Mouse (Mus musculus) G1E (cell line): ENCODE measurements at regions not wholly inside any gene's neighbourhood (a gene's known extent, or its start where the extent isn't known, plus 50 kb on each side); places are given as distances from the start of the nearest gene placed in this dataset.

Experiments
- ATAC-seq: 2 replicates; pipeline ENCODE4 v1.8.0; 2016; ENCODE audit warnings: mild to moderate bottlenecking; ENCODE audit not compliant: insufficient number of reproducible peaks, poor library complexity, low FRiP score, severe bottlenecking; ENCODE audit errors: extremely low read depth
- DNase-seq: peaks from one replicate; pipeline ENCODE4 v3.0.0; 2012; ENCODE audit warnings: low spot score
- H3K27me3 ChIP-seq: 2 replicates; pipeline ENCODE4 v1.6.1; 2012; ENCODE audit warnings: mild to moderate bottlenecking, low read length, inconsistent platforms; ENCODE audit not compliant: insufficient read depth
- H3K36me3 ChIP-seq: replicated peaks from 2 replicates; pipeline ENCODE3; 2012; ENCODE audit warnings: mild to moderate bottlenecking, inconsistent platforms
- H3K4me1 ChIP-seq: 2 replicates; pipeline ENCODE4 v1.6.1; 2012; ENCODE audit warnings: low read depth, low read length, inconsistent platforms, mixed read lengths; ENCODE audit not compliant: insufficient read depth
- H3K4me3 ChIP-seq: 2 replicates; pipeline ENCODE4 v1.5.1; 2012; ENCODE audit warnings: low read depth, mild to moderate bottlenecking, inconsistent platforms, low read length, moderate library complexity, mixed read lengths
- H3K9me3 ChIP-seq: replicated peaks from 2 replicates; pipeline ENCODE4 v1.6.1; 2012; ENCODE audit warnings: inconsistent platforms
- CTCF ChIP-seq: IDR thresholded peaks from 2 replicates; pipeline ENCODE4 v1.5.1; 2012; ENCODE audit warnings: low read depth, low read length, inconsistent platforms, mixed read lengths
- GATA1 ChIP-seq: IDR thresholded peaks from 2 replicates; pipeline ENCODE4 v1.6.1; 2012; ENCODE audit warnings: borderline replicate concordance, low read length, inconsistent platforms, mixed read lengths
- GATA2 ChIP-seq: IDR thresholded peaks from 2 replicates; pipeline ENCODE4 v1.6.1; 2012; ENCODE audit warnings: low read depth, low read length, inconsistent platforms, borderline replicate concordance
- POLR2AphosphoS5 ChIP-seq: IDR thresholded peaks from 2 replicates; pipeline ENCODE4 v1.6.1; 2012; ENCODE audit warnings: low read depth, low read length, inconsistent platforms; ENCODE audit not compliant: insufficient replicate concordance
- TAL1 ChIP-seq: conservative IDR thresholded peaks from 2 replicates; pipeline ENCODE4 v1.6.1; 2012; ENCODE audit warnings: low read depth, low read length, inconsistent platforms, mixed read lengths

- DNase-seq (no peak), ATAC-seq (no peak)
- H3K9me3 ChIP-seq: peaks cover 44% of the 10 kb centered on the region
- TF ChIP-seq GATA2 (no peak), GATA1 (no peak), CTCF (no peak), TAL1 (no peak), POLR2AphosphoS5 (no peak)
- H3K4me1 ChIP-seq: no peaks in the 10 kb centered on the region
- no peaks in the 10 kb centered on the region for H3K36me3 ChIP-seq
- H3K27me3 ChIP-seq: no peaks in the 10 kb centered on the region
- no peak overlapping the region for H3K4me3 ChIP-seq
Observed at GRCm38 (mm10) chr5:142314466-142314865, 86.8 kb upstream of the Foxk1 start.

DNA sequence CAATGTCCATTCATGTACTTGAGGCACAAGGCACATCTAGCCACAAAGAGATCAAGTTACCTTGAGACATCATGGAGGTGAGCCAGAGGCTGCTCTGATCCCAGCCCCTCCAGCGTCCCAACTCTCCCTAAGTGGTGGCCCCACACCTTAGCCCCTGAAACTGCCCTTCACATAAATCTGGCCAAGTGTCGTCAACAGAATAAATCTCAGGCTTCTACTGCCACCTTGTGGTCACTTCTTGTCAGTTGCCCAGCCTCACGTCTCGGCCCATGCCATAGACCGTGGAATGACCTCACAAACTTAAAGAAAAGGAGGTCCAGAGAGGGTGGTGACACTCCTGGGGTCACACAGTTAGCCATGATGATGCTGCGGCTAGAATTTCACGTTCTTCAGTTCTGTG lies 82.0 kb upstream of the Foxk1 start:
- Histone ChIP-seq H3K4me1 (no peaks in the 10 kb centered on the region), H3K36me3 (no peaks in the 10 kb centered on the region), H3K4me3 (no peak overlapping the region), H3K27me3 (no peaks in the 10 kb centered on the region), H3K9me3 (peaks cover 34% of the 10 kb centered on the region)
- TF ChIP-seq CTCF (no peak), TAL1 (no peak), GATA1 (no peak), POLR2AphosphoS5 (no peak), GATA2 (no peak)
- DNase-seq (no peak), ATAC-seq (no peak)

- Histone ChIP-seq H3K9me3 (peaks cover 26% of the 10 kb centered on the region), H3K36me3 (no peaks in the 10 kb centered on the region), H3K4me3 (no peak overlapping the region), H3K27me3 (no peaks in the 10 kb centered on the region), H3K4me1 (no peaks in the 10 kb centered on the region)
- no peak for ATAC-seq
- TF ChIP-seq GATA1 (no peak), CTCF (no peak), TAL1 (no peak), GATA2 (no peak), POLR2AphosphoS5 (no peak)
- no peak for DNase-seq
Observed at GRCm38 (mm10) chr5:142321316-142321715, 80.0 kb upstream of the Foxk1 start.

DNA sequence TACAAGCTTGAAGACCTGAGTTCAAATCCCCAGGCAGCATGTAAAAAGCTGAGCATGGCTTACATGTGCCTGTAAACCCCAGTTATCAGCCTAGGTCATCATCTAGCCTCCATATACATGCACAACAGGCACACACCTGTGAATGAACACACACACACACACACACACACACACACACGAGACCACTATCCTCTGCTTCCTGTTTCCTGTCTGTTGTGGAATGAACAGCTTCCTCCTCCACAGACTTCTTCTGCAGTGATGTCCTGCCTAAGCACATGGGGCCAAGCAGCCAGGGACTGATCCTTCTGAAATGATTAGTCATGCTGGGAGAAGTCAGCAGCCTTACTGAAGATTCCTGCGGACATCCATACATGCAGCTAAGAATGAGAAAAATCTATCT lies 76.4 kb upstream of the Foxk1 start:
- Histone ChIP-seq H3K9me3 (peaks cover 13% of the 10 kb centered on the region), H3K36me3 (no peaks in the 10 kb centered on the region), H3K4me1 (no peaks in the 10 kb centered on the region), H3K4me3 (no peak overlapping the region), H3K27me3 (no peaks in the 10 kb centered on the region)
- no peak for ATAC-seq
- no peak for DNase-seq
- no peak for TF ChIP-seq CTCF
- TF ChIP-seq POLR2AphosphoS5: no peak
- no peak for TF ChIP-seq TAL1
- TF ChIP-seq GATA1: no peak
- no peak for TF ChIP-seq GATA2

DNA sequence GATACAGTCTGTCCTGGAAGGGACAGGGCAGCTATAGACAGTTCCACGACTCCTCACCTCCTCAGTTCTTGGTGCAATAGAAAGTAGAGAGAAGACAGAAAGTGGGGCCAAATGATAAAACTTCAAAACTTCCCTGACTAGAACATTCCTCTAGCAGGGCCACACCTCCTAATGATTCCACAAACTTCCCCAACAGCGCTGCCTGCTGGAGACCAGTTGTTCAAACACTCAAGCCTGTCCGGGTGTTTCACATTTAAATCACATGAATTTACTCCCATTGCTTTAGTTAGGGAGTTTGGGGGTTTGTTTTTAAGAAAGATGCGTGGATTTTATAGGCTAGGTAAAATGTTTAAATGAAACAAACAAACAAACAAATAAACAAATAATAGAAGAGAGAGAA lies 75.7 kb upstream of the Foxk1 start:
- Histone ChIP-seq H3K4me3 (no peak overlapping the region), H3K9me3 (peaks cover 9% of the 10 kb centered on the region), H3K36me3 (no peaks in the 10 kb centered on the region), H3K27me3 (no peaks in the 10 kb centered on the region), H3K4me1 (no peaks in the 10 kb centered on the region)
- no peak for ATAC-seq
- no peak for TF ChIP-seq GATA1
- TF ChIP-seq POLR2AphosphoS5: no peak
- no peak for TF ChIP-seq TAL1
- no peak for TF ChIP-seq CTCF
- no peak for TF ChIP-seq GATA2
- DNase-seq: no peak

- TF ChIP-seq CTCF (no peak), TAL1 (no peak), POLR2AphosphoS5 (no peak), GATA2 (no peak), GATA1 (no peak)
- H3K27me3 ChIP-seq: no peaks in the 10 kb centered on the region
- DNase-seq: no peak
- ATAC-seq: no peak
- no peaks in the 10 kb centered on the region for H3K36me3 ChIP-seq
- no peaks in the 10 kb centered on the region for H3K4me1 ChIP-seq
- H3K9me3 ChIP-seq: peaks cover 11% of the 10 kb centered on the region
- no peak overlapping the region for H3K4me3 ChIP-seq
Observed at GRCm38 (mm10) chr5:142327261-142327660, 74.0 kb upstream of the Foxk1 start.

GRCm38 (mm10) chr5:142329724-142330520 lies 71.4 kb upstream of the Foxk1 start:
- DNase-seq (no peak), ATAC-seq (no peak; the same call in 1 of the 2 replicates)
- H3K9me3 ChIP-seq: peaks cover 13% of the 10 kb centered on the region
- H3K4me1 ChIP-seq: no peaks in the 10 kb centered on the region
- TF ChIP-seq CTCF (no peak), TAL1 (no peak), POLR2AphosphoS5 (no peak), GATA1 (no peak), GATA2 (no peak)
- no peaks in the 10 kb centered on the region for H3K36me3 ChIP-seq
- H3K4me3 ChIP-seq: no peak overlapping the region
- H3K27me3 ChIP-seq: no peaks in the 10 kb centered on the region
